Mouse (Mus musculus) thymus, adult 2 months (tissue): ENCODE measurements around the gene Kdm4b.

Source experiments
- CTCF ChIP-seq: fragments of 200-500 bp; IDR thresholded peaks from 2 replicates; pipeline ENCODE4 v1.5.1; 2012; ENCODE audit warnings: mild to moderate bottlenecking, control low read depth, low read length, moderate library complexity, borderline replicate concordance; ENCODE audit not compliant: control insufficient read depth, poor library complexity, insufficient read depth; ENCODE audit errors: extremely low read depth
- POLR2A ChIP-seq: fragments of 200-500 bp; IDR thresholded peaks from 2 replicates; pipeline ENCODE4 v1.6.1; 2012; ENCODE audit warnings: mild to moderate bottlenecking, low read length, control low read depth, moderate library complexity; ENCODE audit not compliant: control insufficient read depth, poor library complexity, insufficient read depth; ENCODE audit errors: extremely low read depth

DNA sequence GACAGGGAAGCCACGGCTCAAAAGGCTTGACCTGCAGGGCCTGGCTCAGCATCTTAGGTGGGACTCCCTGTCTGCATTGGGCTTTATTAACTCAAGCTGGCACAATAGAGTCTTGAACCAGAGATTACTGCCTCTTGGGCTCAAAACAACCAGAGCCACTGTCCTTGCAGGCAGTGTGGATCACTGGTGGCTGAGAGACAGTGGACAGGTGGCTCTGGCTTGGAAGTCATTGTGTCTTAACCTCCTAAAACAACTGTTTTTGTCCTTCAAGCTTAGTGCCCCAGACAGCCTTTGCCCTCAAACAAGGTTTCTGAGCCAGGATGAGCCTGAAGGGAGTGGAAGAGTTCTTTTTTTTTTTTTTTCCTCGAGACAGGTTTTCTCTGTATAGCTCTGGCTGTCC, 19.5 kb downstream of the Kdm4b start:
- TF ChIP-seq POLR2A (no peak), CTCF (no peak)
